Mouse (Mus musculus) lung, embryonic 16.5 days (tissue): ENCODE results near the gene Tmem178. TPM values are rescaled to one million over a fixed set of nuclear protein-coding genes. Genes with fewer than 3 reads are reported as not detected.

Source experiments
- ATAC-seq: fragments of 200-750 bp; cut with Nextera tagmentation; 2 replicates; pipeline ENCODE4 v1.8.0; 2017; ENCODE audit warnings: low read depth, mild to moderate bottlenecking, moderate library complexity
- H3K27ac ChIP-seq: fragments of 300-500 bp; sonication (generic); 2 replicates; pipeline ENCODE4 v1.5.1; 2014; ENCODE audit warnings: mild to moderate bottlenecking, control low read depth, low read length
- H3K27me3 ChIP-seq: fragments of 300-500 bp; sonication (generic); 2 replicates; pipeline ENCODE4 v1.6.1; 2014; ENCODE audit warnings: low read depth, low read length, mixed read lengths; ENCODE audit not compliant: control insufficient read depth, insufficient read depth
- H3K36me3 ChIP-seq: fragments of 300-500 bp; sonication (generic); 2 replicates; pipeline ENCODE4 v1.6.1; 2014; ENCODE audit warnings: low read length; ENCODE audit not compliant: control insufficient read depth, insufficient read depth
- H3K4me1 ChIP-seq: fragments of 300-500 bp; sonication (generic); replicated peaks from 2 replicates; pipeline ENCODE4 v1.6.1; 2014; ENCODE audit warnings: low read length, mixed read lengths; ENCODE audit not compliant: control insufficient read depth, insufficient read depth
- H3K4me2 ChIP-seq: fragments of 300-500 bp; sonication (generic); 2 replicates; pipeline ENCODE4 v1.6.1; 2014; ENCODE audit warnings: low read depth, low read length, control low read depth
- H3K4me3 ChIP-seq: fragments of 300-500 bp; sonication (generic); 2 replicates; pipeline ENCODE4 v1.5.1; 2014; ENCODE audit warnings: mild to moderate bottlenecking, low read length, control low read depth
- H3K9ac ChIP-seq: fragments of 300-500 bp; sonication (generic); 2 replicates; pipeline ENCODE4 v1.6.1; 2014; ENCODE audit warnings: low read length, control low read depth
- H3K9me3 ChIP-seq: fragments of 300-500 bp; sonication (generic); 2 replicates; pipeline ENCODE4 v1.6.1; 2016; ENCODE audit warnings: low read length; ENCODE audit not compliant: control insufficient read depth
- WGBS: fragments of 180-500 bp; shearing (Covaris S2); extraction: QIAGEN DNeasy Blood & Tissue Kit; methylation state at CpG from one replicate; pipeline ENCODE4 v1.1.7; 2014; 5-methylcytosine and 5-hydroxymethylcytosine counted together
- polyA plus RNA-seq: library from polyadenylated mRNA; unstranded; fragments of >200 nt; fragmentation: Nextera tagmentation; extraction: Ambion mirVana; gene quantifications from 2 replicates; pipeline ENCODE4 v1.2.1, GENCODE M21; 2015

Tmem178 gene
- 15.2 and 15.8 TPM in 2 replicates for polyA plus RNA-seq

GRCm38 (mm10) chr17:80944530-80945198 lies at the start of gene Tmem178:
Tmem178 (plus strand) TSS chr17:80944632.
- H3K27ac ChIP-seq = no peak within 1 kb of the TSS

GRCm38 (mm10) chr17:80896481-80896880 lies 48.0 kb upstream of the Tmem178 start:
- WGBS = 62% methylated on average over 2 of the region's 2 CpGs

More at GRCm38 (mm10) chr17:80944530-80945198, at the start of gene Tmem178:
- Histone ChIP-seq H3K4me3 (peak within 1 kb of the TSS; percentile 78), H3K4me2 (peak within 1 kb of the TSS; percentile 99), H3K9me3 (no peaks in the 10 kb centered on the region), H3K4me1 (peaks cover 3% of the 10 kb centered on the region; the same call in 1 of the 2 replicates), H3K27me3 (peaks cover 20% of the 10 kb centered on the region), H3K9ac (peak within 1 kb of the TSS; percentile 75), H3K36me3 (no peaks in the 10 kb centered on the region)
- ATAC-seq = peak; percentile 55
- WGBS = under 1% methylated on average over 75 of the region's 84 CpGs

DNA sequence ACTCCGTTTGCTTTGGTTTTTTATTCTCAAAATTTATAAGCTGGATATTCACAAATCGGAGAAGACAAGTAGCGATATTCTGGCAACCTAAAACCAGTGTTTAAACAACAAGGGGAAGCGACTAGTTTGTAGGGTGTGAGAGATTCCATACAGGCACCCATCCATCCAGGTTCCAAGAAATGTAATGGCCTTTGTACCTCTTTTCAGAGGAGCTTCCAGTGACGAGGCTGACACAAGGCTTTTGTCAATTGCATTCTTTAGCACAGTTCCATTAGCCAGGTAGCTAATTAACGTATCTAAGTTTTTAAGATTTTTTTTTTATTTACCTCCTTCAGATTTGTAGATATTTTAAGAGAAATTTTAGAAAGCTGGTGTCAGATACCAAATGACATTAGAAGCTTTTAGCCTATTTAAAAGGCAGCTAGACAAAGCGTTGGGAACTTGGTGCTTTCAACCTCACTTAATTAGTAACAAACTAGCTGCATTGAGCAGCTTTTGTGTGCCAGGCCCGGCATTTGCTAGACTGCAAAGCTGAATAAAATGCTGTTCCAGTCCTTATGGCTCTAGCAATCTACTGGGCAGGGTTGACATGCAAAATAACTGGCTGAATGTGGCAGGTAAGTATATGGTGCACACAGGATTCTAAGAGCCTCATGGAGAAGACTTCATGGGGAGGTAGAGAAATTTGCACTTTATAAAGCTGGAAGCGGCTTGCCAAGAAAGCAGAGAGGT lies 46.6 kb upstream of the Tmem178 start:
- no peaks in the 10 kb centered on the region for H3K9me3 ChIP-seq
- H3K4me3 ChIP-seq = no peak overlapping the region
- 70% methylated on average over 9 of the region's 9 CpGs for WGBS
- no peak for ATAC-seq
- H3K27ac ChIP-seq = no peak overlapping the region; the same call in 1 of the 2 replicates
- no peaks in the 10 kb centered on the region for H3K36me3 ChIP-seq
- no peak overlapping the region for H3K4me2 ChIP-seq
- H3K27me3 ChIP-seq = no peaks in the 10 kb centered on the region
- H3K9ac ChIP-seq = no peak overlapping the region
- H3K4me1 ChIP-seq = peaks cover 8% of the 10 kb centered on the region

More at GRCm38 (mm10) chr17:80896481-80896880, 48.0 kb upstream of the Tmem178 start:
- Histone ChIP-seq H3K27me3 (no peaks in the 10 kb centered on the region), H3K27ac (no peak overlapping the region), H3K4me3 (no peak overlapping the region), H3K36me3 (no peaks in the 10 kb centered on the region), H3K9me3 (no peaks in the 10 kb centered on the region), H3K4me1 (peaks cover 8% of the 10 kb centered on the region), H3K9ac (no peak overlapping the region), H3K4me2 (no peak overlapping the region)
- ATAC-seq = no peak

GRCm38 (mm10) chr17:80899513-80900199 lies 44.8 kb upstream of the Tmem178 start:
- H3K27ac ChIP-seq = peak overlapping the region; percentile 71
- H3K36me3 ChIP-seq = no peaks in the 10 kb centered on the region
- H3K4me3 ChIP-seq = no peak overlapping the region
- H3K27me3 ChIP-seq = no peaks in the 10 kb centered on the region
- peak; percentile 93 for ATAC-seq
- H3K9me3 ChIP-seq = no peaks in the 10 kb centered on the region
- peaks cover 10% of the 10 kb centered on the region for H3K4me1 ChIP-seq
- WGBS = 25% methylated on average over 9 of the region's 9 CpGs
- H3K9ac ChIP-seq = no peak overlapping the region
- H3K4me2 ChIP-seq = no peak overlapping the region

GRCm38 (mm10) chr17:80900200-80900520 lies 44.3 kb upstream of the Tmem178 start:
- H3K36me3 ChIP-seq = no peaks in the 10 kb centered on the region
- 54% methylated on average over 2 of the region's 2 CpGs for WGBS
- H3K4me3 ChIP-seq = no peak overlapping the region
- H3K4me2 ChIP-seq = no peak overlapping the region
- no peaks in the 10 kb centered on the region for H3K9me3 ChIP-seq
- H3K27me3 ChIP-seq = no peaks in the 10 kb centered on the region
- H3K4me1 ChIP-seq = peaks cover 10% of the 10 kb centered on the region
- ATAC-seq = no peak; the same call in 1 of the 2 replicates
- peak overlapping the region; percentile 34 for H3K27ac ChIP-seq
- no peak overlapping the region for H3K9ac ChIP-seq

- 53% methylated on average over 6 of the region's 6 CpGs for WGBS
- Histone ChIP-seq H3K9ac (no peak overlapping the region), H3K27me3 (no peaks in the 10 kb centered on the region), H3K4me1 (peaks cover 10% of the 10 kb centered on the region), H3K4me2 (no peak overlapping the region), H3K4me3 (no peak overlapping the region), H3K27ac (no peak overlapping the region), H3K36me3 (no peaks in the 10 kb centered on the region), H3K9me3 (no peaks in the 10 kb centered on the region)
- ATAC-seq = no peak
These were observed 42.5 kb upstream of the Tmem178 start for GRCm38 (mm10) chr17:80901885-80902284.

DNA sequence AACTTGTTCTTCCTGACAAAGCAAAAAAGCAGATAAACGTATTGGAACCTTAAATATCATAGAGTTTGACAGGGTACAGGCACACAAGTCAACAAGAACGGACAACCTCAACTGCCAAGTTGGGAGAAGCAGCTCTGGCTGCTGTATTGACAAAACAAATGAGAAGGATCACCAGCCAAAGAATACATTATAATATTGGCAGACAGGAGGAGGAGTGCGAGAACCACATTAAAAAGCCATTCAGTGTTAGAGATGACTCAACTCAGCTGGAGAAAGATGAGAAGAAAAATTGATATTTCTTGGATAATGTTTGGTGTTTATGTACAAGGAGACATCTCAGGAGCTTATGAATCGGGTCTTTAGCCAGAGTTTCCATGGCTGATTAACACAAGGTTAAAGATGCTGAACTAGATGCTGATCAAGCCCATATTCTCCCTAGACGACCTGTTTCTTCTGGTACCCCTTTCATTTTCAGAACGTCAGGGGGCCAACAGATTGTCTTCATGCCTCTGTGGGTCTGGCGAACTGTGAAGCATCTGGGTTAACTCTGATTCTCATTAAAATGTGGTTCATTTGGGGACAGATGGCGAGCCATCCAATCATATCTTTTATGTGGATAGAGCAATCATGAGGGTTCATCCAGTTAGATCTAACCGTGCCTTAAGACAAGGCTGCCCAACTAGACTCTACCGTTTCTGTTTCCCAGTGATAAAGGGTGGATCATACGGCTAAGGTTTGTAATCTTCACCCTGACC lies 41.1 kb upstream of the Tmem178 start:
- H3K9me3 ChIP-seq = no peaks in the 10 kb centered on the region
- no peak overlapping the region for H3K4me3 ChIP-seq
- no peak overlapping the region for H3K4me2 ChIP-seq
- H3K9ac ChIP-seq = no peak overlapping the region
- H3K4me1 ChIP-seq = peaks cover 8% of the 10 kb centered on the region
- 76% methylated on average over 11 of the region's 11 CpGs for WGBS
- H3K27me3 ChIP-seq = no peaks in the 10 kb centered on the region
- ATAC-seq = peak; percentile 19; the same call in 1 of the 2 replicates
- no peak overlapping the region for H3K27ac ChIP-seq
- no peaks in the 10 kb centered on the region for H3K36me3 ChIP-seq

- no peak overlapping the region for H3K27ac ChIP-seq
These were observed 40.4 kb upstream of the Tmem178 start for GRCm38 (mm10) chr17:80904061-80904460.

More at GRCm38 (mm10) chr17:80904061-80904460, 40.4 kb upstream of the Tmem178 start:
- H3K9me3 ChIP-seq = no peaks in the 10 kb centered on the region
- H3K9ac ChIP-seq = no peak overlapping the region
- no peaks in the 10 kb centered on the region for H3K27me3 ChIP-seq
- no peak overlapping the region for H3K4me2 ChIP-seq
- no peak for ATAC-seq
- H3K4me1 ChIP-seq = peaks cover 6% of the 10 kb centered on the region
- WGBS = 59% methylated on average over 5 of the region's 5 CpGs
- no peak overlapping the region for H3K4me3 ChIP-seq
- no peaks in the 10 kb centered on the region for H3K36me3 ChIP-seq
